Comparison of ENCODE assay signal across 23 mouse cellular contexts in genomic region chr19:41348161-41348560, GRCm38 (mm10). TPM values are rescaled to one million over a fixed set of nuclear protein-coding genes. Genes with fewer than 3 reads are reported as not detected.
DNase-seq lines count a peak whose midpoint lies in the region; ATAC-seq and TF ChIP-seq lines count a peak whose summit lies in the region.
"Had no signal": no experiment of that assay in that cellular context is flagged by ENCODE, and none has a peak within 500 bp of the region (broad histone marks: within the 10 kb centered on the region; RNA-seq: fewer than 3 reads in every experiment).

No protein-coding gene starts in this region.

- H3K4me3 ChIP-seq in liver, adult 2 months (ENCODE audit: insufficient read depth, low read depth, low read length), result no peak overlapping the region
- no peak overlapping the region for H3K4me3 ChIP-seq in liver, embryonic 13.5 days (replicated peaks)
- no peak overlapping the region for H3K4me3 ChIP-seq in liver, embryonic 16.5 days (ENCODE audit: low read depth, low read length)
- H3K4me3 ChIP-seq in small intestine, adult 2 months (ENCODE audit: low read depth, low read length), result no peak overlapping the region
- H3K4me3 ChIP-seq in forebrain, embryonic 10.5 days, result no peak overlapping the region
- no peak overlapping the region for H3K4me3 ChIP-seq in hindbrain, embryonic 10.5 days
- H3K4me3 ChIP-seq in midbrain, embryonic 14.5 days (replicated peaks; ENCODE audit: low read depth, low read length), result no peak overlapping the region
- H3K4me3 ChIP-seq: embryonic facial prominence, embryonic 13.5 days; embryonic facial prominence, embryonic 15.5 days; erythroblast, embryonic 14.5 days; forebrain, embryonic 13.5 days; forebrain, embryonic 15.5 days had no signal

- peak overlapping the region; percentile 54 for H3K9ac ChIP-seq in liver, adult 2 months (ENCODE audit: low read depth, low read length)
- H3K9ac ChIP-seq in liver, embryonic 13.5 days, result no peak overlapping the region
- no peak overlapping the region for H3K9ac ChIP-seq in liver, embryonic 16.5 days (ENCODE audit: low read depth, low read length)
- no peak overlapping the region for H3K9ac ChIP-seq in midbrain, embryonic 14.5 days (replicated peaks; ENCODE audit: low read length)
- H3K9ac ChIP-seq: embryonic facial prominence, embryonic 13.5 days; embryonic facial prominence, embryonic 15.5 days; forebrain, embryonic 13.5 days; forebrain, embryonic 15.5 days; forebrain, postnatal 0 days had no signal

- peak; percentile 97 for DNase-seq in liver, adult 2 months (ENCODE audit: extremely low read depth, low read depth, low spot score)
- no peak for DNase-seq in liver
- no peak for DNase-seq in liver, embryonic 13.5 days
- no peak for DNase-seq in forebrain, embryonic 10.5 days (ENCODE audit: extremely low spot score, low spot score)
- no peak for DNase-seq in hindbrain, embryonic 10.5 days (ENCODE audit: low spot score)
- DNase-seq in midbrain, embryonic 14.5 days, result no peak
- DNase-seq: adrenal gland, adult 8-10 months; adrenal gland, postnatal 14 days; adrenal gland, postnatal 36 days; cerebellum, adult 11-12 months; cerebellum, adult 2 months; cerebellum, adult 9-10 months; cerebellum, postnatal 10 days; cerebellum, postnatal 25 days; embryo, embryonic 11 days; forebrain, postnatal 0 days had no signal

- peak overlapping the region; percentile 97 for H3K27ac ChIP-seq in liver, adult 2 months (replicated peaks; ENCODE audit: insufficient read depth, low read depth, low read length)
- peak overlapping the region; percentile 75 for H3K27ac ChIP-seq in liver, embryonic 13.5 days
- H3K27ac ChIP-seq in liver, embryonic 16.5 days (ENCODE audit: low read length), result peak overlapping the region; percentile 84
- 0 out of 2 replicates have a peak overlapping the region, but pooled peaks have one; percentile 57 for H3K27ac ChIP-seq in small intestine, adult 2 months (ENCODE audit: insufficient read depth, low read depth, low read length)
- no peak overlapping the region for H3K27ac ChIP-seq in forebrain, embryonic 10.5 days
- H3K27ac ChIP-seq in hindbrain, embryonic 10.5 days, result no peak overlapping the region
- H3K27ac ChIP-seq in midbrain, embryonic 14.5 days (replicated peaks; ENCODE audit: low read depth, low read length), result no peak overlapping the region
- H3K27ac ChIP-seq: embryonic facial prominence, embryonic 13.5 days; embryonic facial prominence, embryonic 15.5 days; forebrain, embryonic 13.5 days; forebrain, embryonic 15.5 days had no signal

- 26% methylated on average over 3 of the region's 3 CpGs for WGBS in liver, adult 2 months
- 74% methylated on average over 3 of the region's 3 CpGs for WGBS in liver, embryonic 13.5 days (ENCODE audit: insufficient replicate concordance)
- 66% methylated on average over 3 of the region's 3 CpGs for WGBS in liver, embryonic 16.5 days (ENCODE audit: insufficient replicate concordance)
- WGBS in small intestine, adult 2 months, result 95% methylated on average over 3 of the region's 3 CpGs
- WGBS in forebrain, embryonic 10.5 days, result 96% methylated on average over 3 of the region's 3 CpGs
- WGBS in hindbrain, embryonic 10.5 days, result 92% methylated on average over 3 of the region's 3 CpGs
- WGBS in midbrain, embryonic 14.5 days, result 90% methylated on average over 3 of the region's 3 CpGs

- TF ChIP-seq CTCF in liver, adult 2 months (IDR thresholded peaks at IDR 0.05; ENCODE audit: low read depth, low read length), result no peak
- no peak for TF ChIP-seq CTCF in small intestine, adult 2 months (IDR thresholded peaks at IDR 0.05; ENCODE audit: extremely low read depth, insufficient read length, insufficient replicate concordance, low read depth, low read length)

- H3K4me2 ChIP-seq in liver, embryonic 13.5 days, result no peak overlapping the region
- H3K4me2 ChIP-seq in liver, embryonic 16.5 days (ENCODE audit: low read depth, low read length), result no peak overlapping the region
- H3K4me2 ChIP-seq in midbrain, embryonic 14.5 days (ENCODE audit: low read length), result no peak overlapping the region
- H3K4me2 ChIP-seq: embryonic facial prominence, embryonic 13.5 days; embryonic facial prominence, embryonic 15.5 days; forebrain, embryonic 13.5 days; forebrain, embryonic 15.5 days had no signal

- H3K9me3 ChIP-seq in liver, embryonic 13.5 days (replicated peaks), result no peaks in the 10 kb centered on the region
- no peaks in the 10 kb centered on the region for H3K9me3 ChIP-seq in liver, embryonic 16.5 days (replicated peaks; ENCODE audit: control insufficient read depth, low read length)
- H3K9me3 ChIP-seq in forebrain, embryonic 10.5 days, result no peaks in the 10 kb centered on the region
- no peaks in the 10 kb centered on the region for H3K9me3 ChIP-seq in hindbrain, embryonic 10.5 days
- no peaks in the 10 kb centered on the region for H3K9me3 ChIP-seq in midbrain, embryonic 14.5 days (ENCODE audit: control insufficient read depth, low read length)
- H3K9me3 ChIP-seq: embryonic facial prominence, embryonic 13.5 days; embryonic facial prominence, embryonic 15.5 days; forebrain, embryonic 13.5 days; forebrain, embryonic 15.5 days had no signal

- H3K36me3 ChIP-seq in liver, adult 2 months (ENCODE audit: control insufficient read depth, insufficient read depth, low read length), result no peaks in the 10 kb centered on the region
- no peaks in the 10 kb centered on the region for H3K36me3 ChIP-seq in liver, embryonic 13.5 days
- no peaks in the 10 kb centered on the region for H3K36me3 ChIP-seq in liver, embryonic 16.5 days (ENCODE audit: control insufficient read depth, insufficient read depth)
- no peaks in the 10 kb centered on the region for H3K36me3 ChIP-seq in small intestine, adult 2 months (ENCODE audit: control insufficient read depth, insufficient read depth, low read length)
- H3K36me3 ChIP-seq in forebrain, embryonic 10.5 days (replicated peaks), result no peaks in the 10 kb centered on the region
- H3K36me3 ChIP-seq in hindbrain, embryonic 10.5 days, result no peaks in the 10 kb centered on the region
- no peaks in the 10 kb centered on the region for H3K36me3 ChIP-seq in midbrain, embryonic 14.5 days (ENCODE audit: control insufficient read depth, insufficient read depth, low read length)
- H3K36me3 ChIP-seq: embryonic facial prominence, embryonic 13.5 days; embryonic facial prominence, embryonic 15.5 days; forebrain, embryonic 15.5 days had no signal

- ATAC-seq in liver, embryonic 13.5 days (ENCODE audit: low read depth), result no peak
- ATAC-seq in liver, embryonic 16.5 days (ENCODE audit: low read depth), result peak; percentile 47; the same call in 1 of the 2 replicates
- no peak for ATAC-seq in midbrain, embryonic 14.5 days (ENCODE audit: low FRiP score, low TSS enrichment)
- ATAC-seq: forebrain, embryonic 13.5 days; forebrain, embryonic 15.5 days; forebrain, postnatal 0 days had no signal

- H3K79me2 ChIP-seq in liver, adult 2 months (ENCODE audit: control insufficient read depth, insufficient read depth, low read length), result peaks cover 10% of the 10 kb centered on the region; the same call in 1 of the 2 replicates

- no peak for TF ChIP-seq POLR2A in liver, adult 2 months (IDR thresholded peaks at IDR 0.05; ENCODE audit: extremely low read depth, insufficient read depth, low read length)
- TF ChIP-seq POLR2A in small intestine, adult 2 months (IDR thresholded peaks at IDR 0.05; ENCODE audit: low read depth, low read length), result no peak

- peaks cover 37% of the 10 kb centered on the region for H3K4me1 ChIP-seq in liver, adult 2 months (ENCODE audit: control insufficient read depth, insufficient read depth, low read length)
- peaks cover 33% of the 10 kb centered on the region for H3K4me1 ChIP-seq in liver, embryonic 13.5 days (replicated peaks)
- peaks cover 19% of the 10 kb centered on the region for H3K4me1 ChIP-seq in liver, embryonic 16.5 days (ENCODE audit: control insufficient read depth, low read depth, low read length)
- peaks cover 19% of the 10 kb centered on the region; the same call in 1 of the 2 replicates for H3K4me1 ChIP-seq in small intestine, adult 2 months (ENCODE audit: control insufficient read depth, insufficient read depth, insufficient read length, low read length)
- H3K4me1 ChIP-seq in forebrain, embryonic 10.5 days, result peaks cover 32% of the 10 kb centered on the region
- peaks cover 25% of the 10 kb centered on the region for H3K4me1 ChIP-seq in hindbrain, embryonic 10.5 days (replicated peaks)
- no peaks in the 10 kb centered on the region for H3K4me1 ChIP-seq in midbrain, embryonic 14.5 days (ENCODE audit: control insufficient read depth, insufficient read depth, low read length)
- H3K4me1 ChIP-seq: embryonic facial prominence, embryonic 15.5 days had no signal

- no peaks in the 10 kb centered on the region for H3K27me3 ChIP-seq in liver, adult 2 months (ENCODE audit: control insufficient read depth, insufficient read depth, low read length)
- no peaks in the 10 kb centered on the region for H3K27me3 ChIP-seq in liver, embryonic 13.5 days
- H3K27me3 ChIP-seq in liver, embryonic 16.5 days (ENCODE audit: control insufficient read depth, insufficient read depth, low read depth, low read length), result no peaks in the 10 kb centered on the region
- no peaks in the 10 kb centered on the region for H3K27me3 ChIP-seq in small intestine, adult 2 months (ENCODE audit: control insufficient read depth, insufficient read depth, low read length)
- H3K27me3 ChIP-seq in forebrain, embryonic 10.5 days (ENCODE audit: poor library complexity, severe bottlenecking), result no peaks in the 10 kb centered on the region
- H3K27me3 ChIP-seq in hindbrain, embryonic 10.5 days (ENCODE audit: insufficient read depth, poor library complexity, severe bottlenecking), result no peaks in the 10 kb centered on the region
- no peaks in the 10 kb centered on the region for H3K27me3 ChIP-seq in midbrain, embryonic 14.5 days (ENCODE audit: control insufficient read depth, insufficient read depth, low read length)
- H3K27me3 ChIP-seq: embryonic facial prominence, embryonic 13.5 days; embryonic facial prominence, embryonic 15.5 days; forebrain, embryonic 13.5 days; forebrain, embryonic 15.5 days had no signal

RNA-seq across cellular contexts. Expression of gene Pik3ap1, which starts 36.7 kb away (rescaled TPM):
- 21.7 and 34.8 TPM in 2 replicates for total RNA-seq in liver, adult 2 months (2014; rRNA removed)
- 25.4 and 31.9 TPM in 2 replicates for polyA plus RNA-seq in liver, adult 2 months (2012; rRNA removed)
- polyA plus RNA-seq in liver, embryonic 13.5 days (2015; fragmentation: Nextera tagmentation; extraction: Ambion mirVana), result 5.3 and 6.7 TPM in 2 replicates
- 14.9 and 17.9 TPM in 2 replicates for polyA plus RNA-seq in liver, embryonic 16.5 days (2015; fragmentation: Nextera tagmentation; extraction: Ambion mirVana)
- polyA plus RNA-seq in small intestine, adult 2 months (2012; rRNA removed), result 3.5 and 4.3 TPM in 2 replicates
- 1.9 and 2.4 TPM in 2 replicates for polyA plus RNA-seq in forebrain, embryonic 10.5 days (2016; fragmentation: Nextera tagmentation; extraction: Ambion mirVana)
- 3.1 and 3.3 TPM in 2 replicates for polyA plus RNA-seq in hindbrain, embryonic 10.5 days (2016; fragmentation: Nextera tagmentation; extraction: Ambion mirVana)
- 1.1 and 2.9 TPM in 2 replicates for polyA plus RNA-seq in midbrain, embryonic 14.5 days (2014; fragmentation: Nextera tagmentation; extraction: Ambion mirVana)

Comparison
In these comparisons a context has a peak if more than half of its experiments do, and no peak if none do; other contexts are left out.
1. H3K27ac ChIP-seq: peak in liver, adult 2 months (single experiment), liver, embryonic 13.5 days (single experiment), liver, embryonic 16.5 days (single experiment) and small intestine, adult 2 months (single experiment); none in forebrain, embryonic 10.5 days (single experiment), hindbrain, embryonic 10.5 days (single experiment) and midbrain, embryonic 14.5 days (single experiment).